33 mouse cellular contexts compared by ENCODE assay signal in the genomic region with DNA sequence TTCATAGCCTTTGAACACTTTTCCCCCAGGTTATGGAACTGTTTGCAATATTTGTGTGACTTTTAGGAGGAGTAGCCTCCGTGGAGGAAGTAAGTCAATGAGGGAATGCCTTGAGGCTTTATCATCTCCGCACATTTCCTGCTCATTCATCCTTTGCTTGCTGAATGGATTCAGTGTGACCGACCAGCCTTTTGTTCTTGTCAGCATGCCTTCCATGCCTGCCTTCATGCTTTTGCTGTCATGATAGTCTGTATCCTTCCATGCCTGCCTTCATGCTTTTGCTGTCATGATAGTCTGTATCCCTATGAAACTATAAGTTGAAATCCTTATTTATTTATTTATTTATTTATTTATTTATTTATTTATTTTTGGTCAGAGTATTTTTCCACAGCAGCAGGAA.
A peak's percentile ranks its signal among the peaks of the same experiment; 100 is the strongest.
DNase-seq lines count a peak whose midpoint lies in the region; ATAC-seq and TF ChIP-seq lines count a peak whose summit lies in the region.
"Had no signal": no experiment of that assay in that cellular context is flagged by ENCODE, and none has a peak within 500 bp of the region (broad histone marks: within the 10 kb centered on the region; RNA-seq: fewer than 3 reads in every experiment).

No protein-coding gene starts in this region.

- no peak for TF ChIP-seq CTCF in brain, embryonic 14.5 days (IDR thresholded peaks at IDR 0.05; ENCODE audit: borderline replicate concordance, extremely low read depth, insufficient read depth, insufficient read length)

- peak; percentile 2 for DNase-seq in left cerebral cortex, postnatal 4 days
- DNase-seq in left cerebral cortex, postnatal 36 days (ENCODE audit: low spot score in 2 of 2) = no peak
- DNase-seq in neural tube, embryonic 11.5 days (ENCODE audit: low spot score) = no peak
- DNase-seq in brain, embryonic 14.5 days (ENCODE audit: low read depth) = peak; percentile 25
- DNase-seq in right cerebral cortex, postnatal 14 days = no peak
- no peak for DNase-seq in gastrocnemius, postnatal 14 days
- DNase-seq: adrenal gland, adult 2 months; adrenal gland, postnatal 36 days; B cell, adult 2 months; cerebellum, adult 2 months; cerebellum, postnatal 14 days; gastrocnemius, adult 2 months; heart, adult 2 months; kidney, adult 2 months; kidney, postnatal 4 days; liver, embryonic 13.5 days; lung, adult 18-20 months; lung, postnatal 4 days; thymus, adult 2 months; thymus, postnatal 36 days had no signal

- intact Hi-C loops in left cerebral cortex, postnatal 4 days (cut with DNase I) = no loop called here
- intact Hi-C loops in left cerebral cortex, postnatal 36 days (cut with DNase I) = no loop called here
- intact Hi-C loops in gastrocnemius, postnatal 14 days (cut with DNase I; ENCODE audit: low total_unique reads) = no loop called here

- H3K36me3 ChIP-seq in neural tube, embryonic 11.5 days (ENCODE audit: control insufficient read depth, insufficient read depth, low read length) = no peaks in the 10 kb centered on the region
- no peaks in the 10 kb centered on the region for H3K36me3 ChIP-seq in neural tube, embryonic 15.5 days
- H3K36me3 ChIP-seq: embryonic facial prominence, embryonic 13.5 days; heart, embryonic 12.5 days; intestine, embryonic 15.5 days; limb, embryonic 10.5 days; limb, embryonic 15.5 days; liver, embryonic 13.5 days had no signal

- no peaks in the 10 kb centered on the region for H3K9me3 ChIP-seq in neural tube, embryonic 11.5 days (ENCODE audit: control insufficient read depth, low read length)
- H3K9me3 ChIP-seq in neural tube, embryonic 15.5 days (replicated peaks) = no peaks in the 10 kb centered on the region
- H3K9me3 ChIP-seq: embryonic facial prominence, embryonic 13.5 days; heart, embryonic 12.5 days; intestine, embryonic 15.5 days; limb, embryonic 10.5 days; limb, embryonic 15.5 days; liver, embryonic 13.5 days had no signal

- H3K4me1 ChIP-seq in neural tube, embryonic 11.5 days (ENCODE audit: control insufficient read depth, insufficient read depth, low read length) = no peaks in the 10 kb centered on the region
- H3K4me1 ChIP-seq in neural tube, embryonic 15.5 days = no peaks in the 10 kb centered on the region
- H3K4me1 ChIP-seq: embryonic facial prominence, embryonic 13.5 days; intestine, embryonic 15.5 days; limb, embryonic 10.5 days; limb, embryonic 15.5 days; liver, embryonic 13.5 days had no signal

- ATAC-seq in neural tube, embryonic 11.5 days (ENCODE audit: insufficient read depth, low FRiP score, low TSS enrichment) = peak; percentile 68; the same call in 1 of the 2 replicates
- no peak for ATAC-seq in neural tube, embryonic 15.5 days (ENCODE audit: low FRiP score)
- ATAC-seq: activated CD4-positive, CD25-positive, alpha-beta regulatory T cell, adult 4 months; forebrain, embryonic 16.5 days; hindbrain, postnatal 0 days; intestine, embryonic 15.5 days; lung, postnatal 0 days had no signal

- WGBS in neural tube, embryonic 11.5 days = 46% methylated on average over 3 of the region's 3 CpGs
- WGBS in neural tube, embryonic 15.5 days = 23% methylated on average over 3 of the region's 3 CpGs

- no peak overlapping the region for H3K27ac ChIP-seq in neural tube, embryonic 11.5 days (ENCODE audit: low read depth, low read length)
- H3K27ac ChIP-seq in neural tube, embryonic 15.5 days (replicated peaks) = no peak overlapping the region
- H3K27ac ChIP-seq: embryonic facial prominence, embryonic 13.5 days; gastrocnemius, adult 2 months; heart, adult 2 months; hindbrain, postnatal 0 days; intestine, embryonic 15.5 days; kidney, postnatal 0 days; limb, embryonic 10.5 days; limb, embryonic 15.5 days; liver, embryonic 13.5 days; stomach, postnatal 0 days had no signal

- H3K27me3 ChIP-seq in neural tube, embryonic 11.5 days (ENCODE audit: control insufficient read depth, insufficient read depth, low read length) = no peaks in the 10 kb centered on the region
- no peaks in the 10 kb centered on the region for H3K27me3 ChIP-seq in neural tube, embryonic 15.5 days (replicated peaks)
- H3K27me3 ChIP-seq: embryonic facial prominence, embryonic 13.5 days; heart, embryonic 12.5 days; intestine, embryonic 15.5 days; limb, embryonic 15.5 days; liver, embryonic 13.5 days; megakaryocyte, embryonic 14.5 days had no signal

- TF ChIP-seq POLR2A in brain, embryonic 14.5 days (IDR thresholded peaks at IDR 0.05; ENCODE audit: borderline replicate concordance, extremely low read depth, insufficient read depth, insufficient read length, poor library complexity, severe bottlenecking) = no peak

- H3K4me2 ChIP-seq in neural tube, embryonic 11.5 days (ENCODE audit: low read depth) = no peak overlapping the region
- H3K4me2 ChIP-seq in neural tube, embryonic 15.5 days = no peak overlapping the region
- H3K4me2 ChIP-seq: embryonic facial prominence, embryonic 13.5 days; heart, embryonic 12.5 days; intestine, embryonic 15.5 days; limb, embryonic 15.5 days; liver, embryonic 13.5 days had no signal

- no peak overlapping the region for H3K4me3 ChIP-seq in neural tube, embryonic 11.5 days (ENCODE audit: low read depth, low read length)
- no peak overlapping the region for H3K4me3 ChIP-seq in neural tube, embryonic 15.5 days (replicated peaks)
- H3K4me3 ChIP-seq: embryonic facial prominence, embryonic 13.5 days; gastrocnemius, adult 2 months; heart, adult 2 months; heart, embryonic 12.5 days; intestine, embryonic 15.5 days; limb, embryonic 10.5 days; limb, embryonic 15.5 days; liver, embryonic 13.5 days; megakaryocyte, embryonic 14.5 days had no signal

- no peak overlapping the region for H3K9ac ChIP-seq in neural tube, embryonic 11.5 days (ENCODE audit: low read length)
- no peak overlapping the region for H3K9ac ChIP-seq in neural tube, embryonic 15.5 days (replicated peaks)
- H3K9ac ChIP-seq: embryonic facial prominence, embryonic 13.5 days; heart, embryonic 12.5 days; intestine, embryonic 15.5 days; limb, embryonic 15.5 days; liver, embryonic 13.5 days had no signal

Comparison
In these comparisons a context has a peak if more than half of its experiments do, and no peak if none do; other contexts are left out.
1. DNase-seq: peak in left cerebral cortex, postnatal 4 days (single experiment) and brain, embryonic 14.5 days (single experiment); none in left cerebral cortex, postnatal 36 days (0 of 2), neural tube, embryonic 11.5 days (single experiment), right cerebral cortex, postnatal 14 days (single experiment) and gastrocnemius, postnatal 14 days (single experiment).